Mouse (Mus musculus): ENCODE results near the gene Cald1. TPM values are rescaled to one million over a fixed set of nuclear protein-coding genes. Genes with fewer than 3 reads are reported as not detected.

Gene Cald1
- polyA plus RNA-seq, 1 experiment from 2014 or later, result 76.2 TPM

DNA sequence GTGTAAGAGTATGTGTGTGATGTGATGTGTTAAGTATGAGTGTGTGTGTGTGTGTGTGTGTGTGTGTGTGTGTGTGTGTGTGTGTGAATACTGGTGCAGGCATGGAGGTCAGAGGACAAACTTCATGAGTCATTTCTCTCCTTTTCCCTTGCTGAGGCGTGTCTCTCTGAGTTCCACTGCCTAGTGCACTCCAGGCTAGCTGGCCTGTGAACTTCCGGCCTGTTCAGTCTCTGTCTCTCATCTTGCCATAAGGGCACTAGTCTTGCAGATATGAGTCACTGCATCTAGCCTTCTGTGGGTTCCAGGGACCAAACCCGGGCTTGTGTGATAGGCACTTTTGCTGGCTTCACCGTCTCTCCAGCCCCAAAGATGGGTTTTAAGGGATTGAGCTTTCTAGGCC lies 114.9 kb downstream of the Cald1 start:
- Histone ChIP-seq H3K9me3 (replicated peaks) (no peaks in the 10 kb centered on the region), H3K4me3 (no peak overlapping the region), H3K4me1 (peaks cover 30% of the 10 kb centered on the region), H3K36me3 (no peaks in the 10 kb centered on the region), H3K27me3 (replicated peaks) (peaks cover 2% of the 10 kb centered on the region; the same call in 1 of the 2 replicates), H3K27ac (no peak overlapping the region), H3K4me2 (no peak overlapping the region), H3K9ac (no peak overlapping the region)
- WGBS (ENCODE audit: insufficient replicate concordance), result 50% methylated on average over 4 of the region's 4 CpGs
- no peak for ATAC-seq

DNA sequence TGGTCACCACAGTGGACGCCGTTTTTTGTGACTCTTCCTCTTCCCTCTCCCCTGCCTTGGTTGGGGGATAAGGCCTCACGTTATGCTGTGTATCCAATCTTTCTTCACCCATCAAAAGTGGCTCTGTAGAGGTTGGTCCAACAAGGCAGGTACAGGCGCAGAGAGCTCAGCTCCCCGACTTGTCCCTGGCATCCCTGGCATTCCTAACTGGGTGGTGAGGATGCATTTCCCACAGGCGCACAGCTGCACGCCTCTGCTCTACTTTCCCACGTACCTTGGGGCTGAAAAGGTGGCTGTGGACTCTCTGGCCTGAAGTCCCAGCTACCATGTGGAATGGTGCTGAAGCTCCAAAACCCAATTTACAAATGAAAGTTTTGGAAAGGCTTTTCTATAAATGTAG lies 115.5 kb downstream of the Cald1 start:
- Histone ChIP-seq H3K9ac (no peak overlapping the region), H3K36me3 (no peaks in the 10 kb centered on the region), H3K4me1 (peaks cover 31% of the 10 kb centered on the region), H3K27ac (no peak overlapping the region), H3K27me3 (replicated peaks) (peaks cover 2% of the 10 kb centered on the region; the same call in 1 of the 2 replicates), H3K4me2 (no peak overlapping the region), H3K9me3 (replicated peaks) (no peaks in the 10 kb centered on the region), H3K4me3 (no peak overlapping the region)
- ATAC-seq, result no peak
- 65% methylated on average over 8 of the region's 8 CpGs for WGBS (ENCODE audit: insufficient replicate concordance)

DNA sequence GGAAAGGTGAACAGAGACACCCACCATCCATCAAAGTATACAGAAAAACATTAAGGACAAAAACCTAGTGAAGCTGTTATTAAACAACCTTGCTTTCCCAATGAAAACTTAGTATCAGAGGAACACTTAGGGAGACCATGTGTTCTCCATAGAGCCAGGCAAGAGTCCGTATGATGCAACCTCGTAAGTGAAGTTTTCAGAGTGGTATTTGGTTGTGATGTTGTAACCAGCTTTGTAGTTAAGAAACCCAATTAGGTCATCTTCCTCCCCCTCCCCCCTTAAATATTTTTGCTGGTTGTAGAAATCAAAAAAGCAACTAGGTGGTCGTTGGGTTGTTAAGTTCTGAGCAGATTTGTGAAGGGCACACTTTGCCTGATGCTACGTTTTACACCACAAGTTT lies 116.3 kb downstream of the Cald1 start:
- no peaks in the 10 kb centered on the region for H3K9me3 ChIP-seq (replicated peaks)
- ATAC-seq, result no peak
- WGBS (ENCODE audit: insufficient replicate concordance), result 62% methylated on average over 4 of the region's 4 CpGs
- no peak overlapping the region for H3K27ac ChIP-seq
- H3K36me3 ChIP-seq, result no peaks in the 10 kb centered on the region
- no peaks in the 10 kb centered on the region; the same call in 1 of the 2 replicates for H3K27me3 ChIP-seq (replicated peaks)
- H3K4me1 ChIP-seq, result peaks cover 32% of the 10 kb centered on the region
- no peak overlapping the region for H3K4me2 ChIP-seq
- H3K4me3 ChIP-seq, result no peak overlapping the region
- H3K9ac ChIP-seq, result no peak overlapping the region

DNA sequence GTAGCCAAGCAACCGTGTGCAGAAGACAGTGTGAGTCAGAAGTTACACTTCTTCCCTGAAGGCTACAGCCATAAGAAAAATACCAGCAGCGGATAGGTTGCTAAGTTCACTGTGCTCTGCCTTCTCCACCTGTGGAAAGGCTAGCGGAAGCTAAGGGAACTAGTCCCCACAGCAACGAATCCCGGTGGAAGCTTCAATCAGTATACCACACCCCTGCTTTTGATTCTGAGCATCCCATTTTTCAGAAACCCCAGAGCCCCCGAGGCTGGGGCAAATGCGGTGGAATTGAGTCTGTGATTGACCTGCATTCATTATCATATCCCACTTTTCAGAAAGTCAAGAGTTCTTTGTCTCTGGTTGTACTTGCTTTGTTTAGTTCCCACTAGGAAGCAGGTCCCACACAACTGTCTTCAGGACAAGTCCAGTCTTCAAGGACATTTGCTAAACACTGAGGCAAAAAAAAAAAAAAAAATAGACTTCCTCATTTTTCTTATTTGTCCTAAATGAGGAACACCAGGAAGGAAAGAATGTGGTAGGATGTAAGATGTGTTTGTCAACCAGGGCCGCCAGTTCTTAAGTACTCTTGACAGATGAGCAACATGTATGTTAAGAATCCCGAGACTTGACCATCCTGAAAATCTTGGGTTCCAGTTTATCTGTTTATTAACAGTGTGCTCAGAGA lies 118.0 kb downstream of the Cald1 start:
- Histone ChIP-seq H3K9ac (no peak overlapping the region), H3K4me3 (no peak overlapping the region), H3K4me2 (no peak overlapping the region), H3K36me3 (no peaks in the 10 kb centered on the region), H3K9me3 (replicated peaks) (no peaks in the 10 kb centered on the region), H3K27me3 (replicated peaks) (no peaks in the 10 kb centered on the region), H3K4me1 (peaks cover 33% of the 10 kb centered on the region), H3K27ac (0 out of 2 replicates have a peak overlapping the region, but pooled peaks have one; percentile 53)
- ATAC-seq, result no peak
- 56% methylated on average over 9 of the region's 9 CpGs for WGBS (ENCODE audit: insufficient replicate concordance)

DNA sequence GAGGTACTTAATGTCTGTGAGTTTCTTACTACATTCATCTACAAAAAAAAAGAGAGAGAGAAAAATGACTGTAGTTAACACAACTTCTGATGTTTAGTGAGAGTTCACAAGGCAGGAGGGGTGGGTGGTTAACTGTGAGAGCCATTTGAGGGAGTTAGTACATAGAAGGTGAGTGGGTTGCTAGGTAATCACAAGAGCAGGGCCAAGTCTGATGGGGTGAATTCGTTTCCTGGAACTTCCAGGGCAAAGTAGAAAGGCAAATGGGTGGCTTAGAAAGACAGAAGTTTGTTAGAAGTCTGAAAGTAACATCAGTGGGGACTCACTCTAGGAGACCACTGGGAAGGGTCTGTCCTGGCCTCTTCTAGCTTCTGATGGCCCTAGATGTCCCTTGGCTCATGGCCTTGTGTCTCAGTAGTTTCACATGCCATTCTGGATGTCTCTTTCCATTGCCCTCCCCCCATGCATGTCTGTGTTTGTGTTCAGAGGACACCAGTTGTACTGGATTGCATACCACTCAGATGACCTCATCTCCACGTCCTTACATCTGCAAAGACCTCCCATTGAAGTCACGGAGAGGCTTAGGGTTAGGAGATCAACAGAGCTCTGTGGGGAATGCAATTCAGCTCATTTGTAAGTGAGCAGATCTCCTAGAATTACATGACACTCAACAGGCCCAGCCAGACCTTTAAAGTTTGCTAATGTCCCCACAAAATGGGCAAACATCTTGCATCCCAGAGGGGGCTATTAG lies 118.8 kb downstream of the Cald1 start:
- ATAC-seq, result peak; percentile 60
- H3K27ac ChIP-seq, result peak overlapping the region; percentile 53; the same call in 1 of the 2 replicates
- H3K4me1 ChIP-seq, result peaks cover 33% of the 10 kb centered on the region
- WGBS (ENCODE audit: insufficient replicate concordance), result 26% methylated on average over 3 of the region's 3 CpGs
- H3K9me3 ChIP-seq (replicated peaks), result no peaks in the 10 kb centered on the region
- no peak overlapping the region for H3K4me2 ChIP-seq
- H3K4me3 ChIP-seq, result no peak overlapping the region
- no peaks in the 10 kb centered on the region for H3K27me3 ChIP-seq (replicated peaks)
- no peaks in the 10 kb centered on the region for H3K36me3 ChIP-seq
- no peak overlapping the region for H3K9ac ChIP-seq

DNA sequence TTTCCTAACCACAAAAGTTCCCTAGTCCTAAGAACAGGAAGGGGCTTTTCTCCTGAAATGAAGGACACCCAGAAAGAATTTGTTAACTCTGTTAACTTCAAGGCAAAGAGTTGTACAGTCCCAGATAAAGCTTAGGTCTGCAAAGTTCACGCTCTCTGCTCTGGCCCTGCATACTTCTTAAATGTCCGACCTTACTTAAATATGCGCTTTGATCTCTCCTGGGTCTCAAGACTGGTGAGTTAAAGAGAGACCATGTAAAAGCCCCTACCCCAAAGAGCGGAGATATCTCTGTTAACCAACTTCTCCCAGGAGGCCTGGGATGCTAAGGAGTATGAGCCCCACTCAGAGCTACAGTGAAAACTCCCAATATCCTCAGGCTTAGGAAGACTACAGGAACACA lies 119.4 kb downstream of the Cald1 start:
- no peak for ATAC-seq
- Histone ChIP-seq H3K4me3 (no peak overlapping the region), H3K4me1 (peaks cover 33% of the 10 kb centered on the region), H3K9me3 (replicated peaks) (no peaks in the 10 kb centered on the region), H3K9ac (no peak overlapping the region), H3K27ac (peak overlapping the region; percentile 17; the same call in 1 of the 2 replicates), H3K27me3 (replicated peaks) (no peaks in the 10 kb centered on the region), H3K36me3 (no peaks in the 10 kb centered on the region), H3K4me2 (no peak overlapping the region)
- WGBS (ENCODE audit: insufficient replicate concordance), result 67% methylated on average over 4 of the region's 4 CpGs

DNA sequence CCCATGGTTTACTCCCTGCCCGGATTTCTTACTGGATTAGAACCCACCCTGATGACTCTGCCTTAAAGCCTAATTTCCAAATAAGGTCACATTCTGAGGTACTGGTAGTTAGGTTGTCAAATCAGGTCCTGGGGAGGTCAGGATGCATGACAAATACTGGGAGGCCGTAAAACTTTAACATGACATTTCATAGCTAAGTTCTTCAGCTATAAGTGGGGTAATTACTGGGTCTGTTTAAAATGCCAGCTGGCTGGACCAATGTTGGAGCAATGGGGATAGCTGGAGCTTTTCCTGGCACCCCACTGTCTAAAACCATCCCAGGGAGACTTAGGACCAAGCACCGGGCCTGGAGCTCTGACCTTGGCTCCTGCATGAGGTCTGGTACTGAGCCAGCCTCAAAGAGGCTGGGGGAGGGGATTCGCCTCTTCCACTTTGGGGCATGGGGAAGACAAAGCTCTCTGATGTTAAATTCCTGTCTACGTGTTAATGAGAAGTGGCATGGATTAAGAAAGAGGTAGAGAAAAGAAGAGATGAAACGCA lies 120.9 kb downstream of the Cald1 start:
- H3K27ac ChIP-seq, result no peak overlapping the region
- H3K4me2 ChIP-seq, result no peak overlapping the region
- H3K27me3 ChIP-seq (replicated peaks), result no peaks in the 10 kb centered on the region
- no peak overlapping the region for H3K9ac ChIP-seq
- no peak overlapping the region for H3K4me3 ChIP-seq
- no peaks in the 10 kb centered on the region for H3K9me3 ChIP-seq (replicated peaks)
- no peak for ATAC-seq
- no peaks in the 10 kb centered on the region for H3K36me3 ChIP-seq
- H3K4me1 ChIP-seq, result peaks cover 33% of the 10 kb centered on the region
- WGBS (ENCODE audit: insufficient replicate concordance), result 51% methylated on average over 6 of the region's 6 CpGs

DNA sequence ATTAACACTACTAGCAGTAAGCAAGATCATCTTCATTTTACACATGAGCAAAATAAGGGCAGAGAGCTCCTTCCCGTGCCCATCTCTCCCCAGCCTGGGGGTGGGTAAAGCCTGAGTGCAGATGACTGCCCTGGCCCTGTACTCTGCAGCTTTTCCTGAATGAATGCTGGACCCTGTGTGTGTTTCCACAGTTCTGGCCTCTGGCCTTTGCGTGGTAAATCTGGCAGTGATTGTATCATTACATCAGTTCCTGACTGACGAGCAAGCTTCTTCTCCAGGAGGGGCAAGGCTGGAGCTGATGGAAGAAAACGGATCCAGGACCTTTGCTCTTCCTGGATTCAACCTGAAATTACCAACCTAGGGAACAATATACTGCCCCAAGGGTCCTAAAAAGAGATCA lies 122.1 kb downstream of the Cald1 start:
- no peak overlapping the region for H3K9ac ChIP-seq
- no peaks in the 10 kb centered on the region for H3K9me3 ChIP-seq (replicated peaks)
- H3K4me3 ChIP-seq, result no peak overlapping the region
- peaks cover 33% of the 10 kb centered on the region for H3K4me1 ChIP-seq
- ATAC-seq, result no peak
- H3K27ac ChIP-seq, result no peak overlapping the region
- no peak overlapping the region for H3K4me2 ChIP-seq
- H3K36me3 ChIP-seq, result peaks cover 2% of the 10 kb centered on the region; the same call in 1 of the 2 replicates
- 54% methylated on average over 4 of the region's 4 CpGs for WGBS (ENCODE audit: insufficient replicate concordance)
- H3K27me3 ChIP-seq (replicated peaks), result no peaks in the 10 kb centered on the region

DNA sequence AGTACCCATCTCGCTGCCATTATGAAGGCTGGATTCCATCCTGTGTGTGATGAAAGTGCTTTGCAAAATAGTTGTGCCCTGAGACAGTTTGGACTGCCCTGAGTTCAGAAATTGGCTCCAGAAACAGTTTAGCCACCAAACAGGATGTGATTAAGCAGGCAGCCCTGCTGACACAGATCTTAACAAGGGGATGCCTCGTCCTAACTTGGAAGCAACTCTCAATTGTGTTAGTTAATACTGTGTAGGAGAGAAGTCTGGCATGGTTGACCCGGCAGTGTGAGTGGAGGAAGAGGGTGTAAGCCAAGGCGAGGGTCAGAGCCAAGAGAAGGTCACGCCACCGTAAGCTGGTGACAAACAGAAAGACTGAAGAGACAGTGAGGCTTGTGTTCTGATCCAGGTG lies 123.4 kb downstream of the Cald1 start:
- Histone ChIP-seq H3K36me3 (peaks cover 2% of the 10 kb centered on the region; the same call in 1 of the 2 replicates), H3K27ac (no peak overlapping the region), H3K4me2 (no peak overlapping the region), H3K9ac (no peak overlapping the region), H3K9me3 (replicated peaks) (no peaks in the 10 kb centered on the region), H3K4me1 (peaks cover 30% of the 10 kb centered on the region), H3K4me3 (no peak overlapping the region), H3K27me3 (replicated peaks) (no peaks in the 10 kb centered on the region)
- no peak for ATAC-seq
- 54% methylated on average over 6 of the region's 6 CpGs for WGBS (ENCODE audit: insufficient replicate concordance)

DNA sequence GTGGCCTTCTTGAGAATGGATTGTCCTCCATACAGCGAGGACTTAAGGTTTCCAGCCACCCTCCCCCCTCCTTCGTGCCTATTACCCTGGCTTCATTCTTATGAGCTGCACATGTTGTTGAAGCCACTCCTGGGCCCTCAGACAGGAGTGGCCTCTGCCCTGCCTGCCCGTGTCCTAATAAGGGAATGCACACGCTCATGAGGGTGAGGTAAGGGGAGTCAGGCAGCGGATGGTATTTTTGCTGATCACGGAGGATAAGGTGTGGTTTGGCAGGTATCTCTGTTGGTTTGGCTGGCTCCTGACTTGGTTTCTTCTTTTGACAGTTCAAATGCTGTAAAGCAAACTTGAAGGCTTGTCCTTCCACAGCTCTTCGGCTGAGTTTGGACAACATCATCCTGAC lies 124.4 kb downstream of the Cald1 start:
- H3K4me1 ChIP-seq, result peaks cover 30% of the 10 kb centered on the region; the same call in 1 of the 2 replicates
- no peaks in the 10 kb centered on the region for H3K9me3 ChIP-seq (replicated peaks)
- peaks cover 2% of the 10 kb centered on the region; the same call in 1 of the 2 replicates for H3K36me3 ChIP-seq
- no peak overlapping the region for H3K4me3 ChIP-seq
- no peak overlapping the region for H3K4me2 ChIP-seq
- H3K9ac ChIP-seq, result no peak overlapping the region
- no peaks in the 10 kb centered on the region for H3K27me3 ChIP-seq (replicated peaks)
- no peak for ATAC-seq
- 74% methylated on average over 7 of the region's 7 CpGs for WGBS (ENCODE audit: insufficient replicate concordance)
- H3K27ac ChIP-seq, result no peak overlapping the region

DNA sequence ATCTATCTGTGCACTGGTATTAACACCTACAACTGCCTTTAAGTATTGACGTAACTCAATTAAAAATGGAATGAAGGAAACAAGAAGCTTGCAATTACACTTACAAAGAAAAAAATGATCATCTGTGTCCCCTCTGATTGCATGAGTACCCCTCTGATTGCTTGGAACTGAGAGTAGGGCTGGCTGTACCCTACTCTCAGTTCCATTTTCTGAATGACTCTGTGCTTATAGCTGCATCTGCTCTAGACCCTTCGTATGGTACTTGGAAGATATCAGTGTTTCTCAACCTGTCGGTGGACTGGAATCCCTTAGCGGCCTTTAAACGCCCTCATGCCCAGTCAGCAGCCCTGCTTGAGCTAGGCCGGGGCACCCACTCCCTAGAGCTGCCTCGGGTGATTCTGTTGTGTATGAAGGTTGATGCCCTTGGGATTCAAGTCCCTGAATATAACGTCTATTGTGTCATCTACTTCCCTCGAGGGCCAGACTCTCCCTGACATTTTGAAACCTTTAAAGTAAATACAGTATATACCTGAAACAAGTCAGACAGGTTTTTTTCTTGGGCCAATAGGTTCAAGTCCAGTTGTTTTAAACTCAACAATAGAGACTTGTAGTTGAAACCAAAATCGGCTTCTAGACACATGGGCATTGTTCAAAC lies 125.1 kb downstream of the Cald1 start:
- Histone ChIP-seq H3K9me3 (replicated peaks) (no peaks in the 10 kb centered on the region), H3K4me3 (no peak overlapping the region), H3K27ac (no peak overlapping the region), H3K9ac (no peak overlapping the region), H3K36me3 (peaks cover 2% of the 10 kb centered on the region; the same call in 1 of the 2 replicates), H3K4me1 (peaks cover 24% of the 10 kb centered on the region; the same call in 1 of the 2 replicates), H3K4me2 (no peak overlapping the region), H3K27me3 (replicated peaks) (no peaks in the 10 kb centered on the region)
- no peak for ATAC-seq
- 79% methylated on average over 10 of the region's 10 CpGs for WGBS (ENCODE audit: insufficient replicate concordance)

DNA sequence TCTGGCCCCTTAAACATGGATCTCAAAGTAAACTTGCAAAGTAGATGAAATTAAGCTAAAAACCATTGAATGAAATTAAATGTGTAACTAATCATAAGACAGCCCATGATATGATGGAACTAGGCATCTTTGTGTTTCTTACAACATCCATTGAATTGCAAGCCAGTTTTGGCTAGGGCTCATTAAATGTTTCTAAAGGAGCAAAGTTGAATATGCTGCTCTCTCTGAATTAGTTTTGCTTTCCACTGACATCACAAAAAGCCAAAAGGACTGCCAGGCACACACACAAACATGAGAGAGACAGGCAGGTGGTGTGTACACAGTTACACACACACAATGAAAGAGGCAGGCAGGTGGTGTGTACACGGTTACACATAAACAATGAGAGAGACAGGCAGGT lies 127.4 kb downstream of the Cald1 start:
- Histone ChIP-seq H3K4me2 (no peak overlapping the region), H3K36me3 (peaks cover 2% of the 10 kb centered on the region; the same call in 1 of the 2 replicates), H3K4me1 (peaks cover 19% of the 10 kb centered on the region; the same call in 1 of the 2 replicates), H3K27me3 (replicated peaks) (no peaks in the 10 kb centered on the region), H3K27ac (no peak overlapping the region), H3K9me3 (replicated peaks) (no peaks in the 10 kb centered on the region), H3K4me3 (no peak overlapping the region), H3K9ac (no peak overlapping the region)
- ATAC-seq, result no peak
- WGBS (ENCODE audit: insufficient replicate concordance), result 79% methylated on average over 1 of the region's 1 CpGs

All from liver, embryonic 12.5 days (tissue).